Mouse (Mus musculus) lung, adult 2 months (tissue): Measurements from ENCODE around the gene Fbxl8.

ENCODE experiments used
- CTCF ChIP-seq: fragments of 200-500 bp; IDR thresholded peaks from 2 replicates; pipeline ENCODE4 v1.5.1; 2011; ENCODE audit warnings: mild to moderate bottlenecking, low read length, control low read depth; ENCODE audit not compliant: insufficient read depth
- POLR2A ChIP-seq: fragments of 200-500 bp; IDR thresholded peaks from 2 replicates; pipeline ENCODE4 v1.6.1; 2011; ENCODE audit warnings: low read depth, mild to moderate bottlenecking, control low read depth, low read length, borderline replicate concordance; ENCODE audit errors: extremely low read depth

GRCm38 (mm10) chr8:105263244-105263912 lies 1.1 kb upstream of the Fbxl8 start:
- TF ChIP-seq CTCF: no peak
- no peak for TF ChIP-seq POLR2A
